Mouse (Mus musculus): ENCODE measurements around the gene Sdk1.

- no peak for TF ChIP-seq POLR2A (IDR thresholded peaks at IDR 0.05; ENCODE audit: control insufficient read depth, extremely low read depth, insufficient read depth, low read length, poor library complexity)
- no peak for TF ChIP-seq CTCF (IDR thresholded peaks at IDR 0.05; ENCODE audit: borderline replicate concordance, control insufficient read depth, extremely low read depth, insufficient read depth, low read length, poor library complexity)
Measured at GRCm38 (mm10) chr5:141852175-141852574, 610.9 kb downstream of the Sdk1 start.
